Mouse (Mus musculus) G1E (cell line): ENCODE measurements around the gene Kbtbd7.

Experiments
- CTCF ChIP-seq: IDR thresholded peaks from 2 replicates; pipeline ENCODE4 v1.5.1; 2012; ENCODE audit warnings: low read depth, low read length, inconsistent platforms, mixed read lengths
- GATA1 ChIP-seq: IDR thresholded peaks from 2 replicates; pipeline ENCODE4 v1.6.1; 2012; ENCODE audit warnings: borderline replicate concordance, low read length, inconsistent platforms, mixed read lengths

DNA sequence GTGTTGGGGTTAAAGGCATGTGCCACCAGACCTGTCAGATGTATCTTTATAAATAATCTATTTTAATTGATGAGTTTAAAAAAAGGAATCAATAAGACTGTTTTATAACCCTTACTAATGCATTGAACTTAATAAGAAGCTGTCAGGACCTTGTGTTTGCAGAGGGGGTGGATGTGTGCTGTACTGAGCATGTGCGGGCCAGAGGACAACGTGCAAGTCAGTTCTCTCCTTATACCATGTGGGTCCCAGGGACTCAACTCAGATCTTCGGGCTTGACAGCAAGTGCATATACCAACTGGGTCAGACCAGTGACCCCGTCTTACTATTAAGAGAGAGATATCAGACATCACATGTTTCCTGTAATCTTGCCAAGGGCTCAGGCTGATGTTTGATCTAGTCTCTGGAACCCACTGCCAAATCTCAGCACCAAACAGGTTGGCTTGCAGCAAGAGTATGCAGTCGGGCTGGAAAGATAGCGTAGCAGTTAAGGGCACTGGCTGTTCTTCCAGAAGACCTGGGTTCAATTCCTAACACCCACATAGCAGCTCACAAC, 17.0 kb upstream of the Kbtbd7 start:
- no peak for TF ChIP-seq CTCF
- TF ChIP-seq GATA1, result no peak
